Mouse (Mus musculus): ENCODE results near the gene Mybphl. TPM values are rescaled to one million over a fixed set of nuclear protein-coding genes. Genes with fewer than 3 reads are reported as not detected.

Mybphl gene
- total RNA-seq, 2 experiments from 2014 or later = 0.86 to 0.99 TPM

DNA sequence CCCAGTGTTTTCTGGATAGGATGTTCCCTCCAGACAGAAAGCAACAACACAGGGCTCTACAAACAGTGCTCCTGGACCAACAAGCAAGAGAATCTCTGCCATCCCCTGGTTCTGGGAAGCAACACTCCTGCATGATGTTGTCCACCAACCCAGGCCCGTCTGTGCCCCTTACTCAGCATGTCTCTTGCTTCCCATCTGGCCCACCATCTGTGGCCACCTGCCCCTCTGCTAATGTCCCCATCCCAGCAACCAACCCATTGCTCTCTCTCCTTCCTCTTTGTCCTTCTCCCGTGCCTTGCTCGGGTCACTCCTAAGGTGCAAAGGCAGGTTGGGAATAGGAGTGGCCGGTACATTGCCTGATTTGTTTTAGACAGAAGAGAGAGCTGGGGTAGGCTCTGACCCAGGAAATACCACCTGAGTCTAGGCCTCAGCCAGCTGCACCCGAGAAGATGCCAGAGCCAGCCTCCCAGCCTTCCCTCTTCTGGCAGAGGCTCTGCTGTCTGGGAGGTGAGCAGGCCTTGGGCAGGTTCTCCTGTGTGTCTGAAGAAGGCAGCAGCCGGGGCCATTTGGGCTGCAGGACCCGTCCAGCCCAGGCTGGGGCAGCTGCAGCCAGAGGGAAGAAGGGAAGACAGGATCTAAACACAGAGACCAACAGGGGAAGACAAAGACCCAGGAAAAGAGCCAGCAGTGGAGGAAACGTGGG lies 45.1 kb downstream of the Mybphl start:
- DNase-seq (ENCODE audit: low spot score in 2 of 2) = no peak

GRCm38 (mm10) chr3:108410359-108410714 lies 45.6 kb downstream of the Mybphl start:
- no peak for DNase-seq (ENCODE audit: low spot score in 2 of 2)

DNA sequence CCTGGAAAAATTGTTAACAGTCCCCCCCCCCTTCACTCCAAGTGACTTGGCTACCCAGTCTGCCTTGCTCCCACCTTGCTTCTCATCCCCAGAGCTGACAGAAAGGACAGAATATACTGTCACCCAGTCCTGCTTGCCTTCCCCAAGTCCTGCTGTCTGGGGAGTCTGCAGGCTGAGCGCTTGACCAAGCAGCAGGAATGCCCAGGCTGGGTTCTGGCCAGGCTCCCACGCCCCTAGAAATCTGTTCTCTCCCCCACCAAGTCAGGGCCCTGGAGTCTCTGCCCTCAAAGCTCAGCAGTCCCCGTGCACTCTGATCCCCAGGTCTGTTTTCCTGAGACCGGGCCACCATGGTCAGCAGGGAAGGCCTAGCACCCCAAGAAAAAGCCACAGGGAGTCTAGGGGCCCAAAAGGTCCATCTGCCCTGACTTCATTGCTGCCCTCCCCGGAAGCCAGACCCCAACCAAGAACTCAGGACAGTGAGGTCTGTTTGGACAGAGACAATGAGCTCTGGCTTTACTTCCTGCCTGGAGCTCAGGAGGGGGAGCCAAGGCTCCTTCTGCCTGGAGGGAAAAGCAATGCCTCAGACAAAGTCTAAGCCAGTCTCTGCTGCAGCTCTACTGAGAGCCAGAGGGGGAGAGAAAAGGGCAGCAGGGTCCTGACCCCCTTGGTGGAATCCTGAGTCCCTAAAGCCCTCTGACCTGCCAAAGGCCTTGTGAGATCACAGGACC lies 46.5 kb downstream of the Mybphl start:
- DNase-seq (ENCODE audit: low spot score in 2 of 2) = no peak

DNA sequence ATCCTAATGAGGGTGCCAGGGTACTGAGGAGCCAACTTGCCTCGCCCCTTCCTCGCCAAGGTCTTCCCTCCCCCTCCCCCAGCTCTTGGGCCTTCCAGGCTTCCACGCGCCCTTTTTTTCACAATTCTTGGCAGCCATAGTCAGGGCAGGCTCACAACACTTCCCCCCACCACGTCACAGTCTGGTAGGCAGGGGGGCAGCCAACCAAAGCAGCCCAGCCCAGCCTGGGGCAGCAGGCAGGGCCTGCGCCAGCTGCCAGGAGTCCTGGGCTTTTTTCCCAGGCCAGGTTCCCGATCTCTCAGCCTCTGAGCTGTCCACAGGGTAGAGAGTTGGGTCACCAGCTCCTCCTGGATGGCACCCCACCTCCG lies 47.0 kb downstream of the Mybphl start:
- DNase-seq (ENCODE audit: low spot score in 2 of 2) = peak in 1 of 2 experiments; percentile 62

GRCm38 (mm10) chr3:108413634-108414360 lies 49.1 kb downstream of the Mybphl start:
- DNase-seq (ENCODE audit: low spot score in 2 of 2) = no peak

DNA sequence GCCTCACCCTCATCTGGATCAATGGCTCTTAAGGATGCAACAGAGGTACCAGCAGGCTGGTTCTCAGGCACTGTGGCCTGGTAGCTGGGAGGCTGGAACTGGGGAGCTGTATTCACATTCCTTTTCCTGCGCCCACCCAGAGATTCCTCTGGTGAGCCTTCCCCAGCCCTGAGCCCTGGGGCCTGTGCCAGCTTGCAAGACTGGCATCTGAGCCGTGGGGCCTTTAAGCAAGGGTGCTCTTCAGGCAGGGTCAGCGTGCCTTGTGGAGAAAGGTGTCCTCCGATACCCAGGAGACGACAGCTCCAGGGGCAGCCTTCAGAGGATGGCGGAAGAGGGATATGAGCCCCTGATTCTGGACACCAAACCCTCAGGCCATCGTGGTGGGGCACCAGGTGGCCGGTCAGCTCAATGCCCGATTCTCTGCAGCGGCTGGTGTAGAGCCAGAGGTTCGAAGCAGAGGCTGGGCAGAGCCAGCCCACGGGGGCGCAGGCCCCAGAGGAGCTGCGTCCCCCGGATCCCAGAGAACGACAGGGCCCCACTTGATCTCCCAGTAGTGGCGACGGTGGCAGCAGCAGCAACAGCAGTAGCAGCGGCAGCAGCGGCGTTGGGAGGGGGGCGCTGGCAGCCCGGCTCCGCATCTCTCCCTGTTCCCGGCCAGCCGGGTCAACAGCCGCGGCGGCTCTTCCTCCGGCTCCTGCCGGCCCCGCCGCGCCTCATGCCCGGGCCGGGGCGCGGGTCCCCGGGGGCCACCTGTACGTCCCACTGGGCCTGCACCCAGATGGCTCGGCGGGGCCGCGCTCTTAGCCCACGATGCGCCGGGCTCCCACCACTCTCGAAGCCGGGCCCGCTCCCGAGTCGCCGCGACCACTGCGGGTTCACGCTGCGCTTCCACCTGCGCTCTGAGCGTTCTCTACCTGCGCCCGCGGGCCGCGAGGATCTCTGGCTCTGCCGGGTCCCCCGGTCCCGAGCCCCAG lies 50.4 kb downstream of the Mybphl start, which contains the start of gene Celsr2:
Celsr2 (minus strand) TSS at position 696 of the 974 bp plus-strand sequence.
- DNase-seq (ENCODE audit: low spot score in 2 of 2) = no peak

DNA sequence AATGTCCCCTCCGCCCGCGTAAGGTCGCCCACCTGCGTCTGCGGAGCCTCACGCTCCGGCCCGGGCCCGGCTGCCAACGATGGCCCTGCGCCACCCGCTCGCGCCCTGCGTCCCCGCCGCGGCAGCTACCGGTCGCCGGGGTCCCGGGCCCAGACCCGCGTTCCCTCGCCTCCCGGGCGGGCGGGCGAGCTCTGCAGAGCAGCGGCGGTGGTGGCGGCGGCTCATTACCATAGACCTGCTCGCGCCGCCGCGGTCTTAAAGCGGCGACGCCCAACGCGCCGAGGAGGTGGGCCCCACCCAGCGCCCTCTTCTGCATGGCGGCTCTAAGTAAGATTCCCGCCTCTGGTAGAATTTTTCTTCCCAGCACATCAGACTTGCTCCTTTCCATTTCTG lies 51.1 kb downstream of the Mybphl start:
- peak; percentile 74 to 89 for DNase-seq (ENCODE audit: low spot score in 2 of 2)

GRCm38 (mm10) chr3:108423006-108423405 lies 58.3 kb downstream of the Mybphl start:
- DNase-seq (ENCODE audit: low spot score in 2 of 2) = peak in 1 of 2 experiments; percentile 57

DNA sequence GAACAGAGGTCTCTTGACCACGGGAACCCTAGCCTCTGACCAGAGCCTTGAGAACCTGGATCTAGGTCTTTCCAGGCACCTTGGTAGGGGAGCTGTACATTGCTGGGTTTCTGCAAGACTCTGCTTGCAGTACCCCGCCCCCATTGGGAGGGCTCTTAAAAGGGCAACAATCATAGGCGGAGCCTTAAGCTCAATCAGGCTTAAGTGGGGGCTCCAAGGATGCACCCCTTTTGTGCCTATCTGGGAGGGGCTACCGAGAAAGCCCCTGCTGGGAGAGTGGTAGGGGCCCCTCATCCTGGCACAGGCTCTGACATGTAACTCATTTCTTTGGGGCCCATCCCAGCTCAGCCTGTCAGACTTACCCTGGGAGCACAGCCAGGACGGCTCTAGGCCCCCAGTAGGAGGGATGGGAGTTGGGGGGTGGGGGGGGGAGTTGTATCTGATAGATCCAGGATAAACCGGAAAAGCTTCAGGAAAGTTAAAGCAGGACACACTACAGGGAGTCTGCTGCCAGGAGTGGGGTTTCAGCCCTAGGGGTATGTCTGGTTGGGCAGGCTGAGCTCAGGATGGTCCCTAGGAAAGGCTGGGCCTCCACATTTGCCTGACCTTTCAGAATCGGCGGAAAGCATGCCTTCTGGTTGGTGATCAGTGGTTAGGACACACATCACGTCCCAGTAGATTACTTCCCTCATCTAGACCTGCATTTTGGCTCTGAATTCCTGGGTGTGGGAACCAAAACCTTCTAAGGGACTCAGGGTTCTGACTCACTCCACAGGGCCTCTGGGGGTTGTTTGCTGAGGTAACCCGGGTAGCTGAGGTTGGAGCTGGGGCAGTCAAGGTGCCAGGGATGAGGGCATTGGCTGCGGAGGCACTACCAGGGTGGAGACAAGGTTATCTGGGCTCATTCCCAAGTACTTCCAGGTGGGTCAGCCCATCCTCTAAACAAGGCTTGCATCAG lies 59.4 kb downstream of the Mybphl start:
- peak; percentile 48 to 71 for DNase-seq (ENCODE audit: low spot score in 2 of 2)

DNA sequence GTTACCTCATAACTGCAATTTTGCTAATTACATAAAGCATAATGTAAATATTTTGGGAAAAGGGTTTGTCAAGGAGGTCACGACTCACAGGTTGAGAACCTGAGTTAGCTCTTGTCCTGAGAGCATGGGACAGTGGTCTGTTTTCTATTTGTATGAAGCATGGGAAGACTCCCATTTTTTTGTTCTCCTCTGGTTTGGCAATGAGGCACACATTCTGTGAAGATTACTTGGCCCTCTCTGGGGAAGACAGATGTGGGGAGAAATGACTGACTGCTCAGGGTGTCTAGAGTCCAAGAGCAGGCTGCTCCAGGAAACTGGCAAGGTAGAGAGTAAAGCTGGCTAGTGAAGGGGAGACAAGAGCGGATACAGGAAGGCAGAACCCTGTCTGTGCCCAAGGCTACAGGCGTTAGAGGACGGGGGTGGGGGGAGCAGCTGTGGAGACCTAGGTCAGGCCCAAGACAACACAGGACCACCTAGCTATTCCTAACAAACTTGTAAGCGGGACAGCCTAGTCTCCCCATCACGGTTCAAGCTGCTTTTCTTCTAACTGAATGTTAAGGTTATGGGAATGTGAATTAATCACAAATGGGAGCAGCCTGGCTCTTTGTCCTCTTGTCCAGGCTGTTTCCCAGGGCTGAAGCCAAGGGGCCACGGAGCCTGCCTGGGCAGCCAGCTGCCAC lies 60.4 kb downstream of the Mybphl start:
- no peak for DNase-seq (ENCODE audit: low spot score in 2 of 2)

- no peak for DNase-seq (ENCODE audit: low spot score in 2 of 2)
Observed at GRCm38 (mm10) chr3:108425624-108426018, 60.9 kb downstream of the Mybphl start.

Other genes with a start within 250 kb of the Mybphl start
- gene Gnai3, start 218.8 kb upstream of the Mybphl start, total RNA-seq (2021) = 10 to 100 TPM; 28.2 to 28.7 TPM
- 10 to 100 TPM; 14.8 to 15.1 TPM for gene Gpr61, start 210.0 kb upstream of the Mybphl start, total RNA-seq (2021)
- 10 to 100 TPM; 71.6 to 76.8 TPM for gene Amigo1, start 178.6 kb upstream of the Mybphl start, total RNA-seq (2021)
- gene Cyb561d1, start 163.7 kb upstream of the Mybphl start, total RNA-seq (2021) = 10 to 100 TPM; 17.4 TPM
- gene Atxn7l2, start 154.0 kb upstream of the Mybphl start, total RNA-seq (2021) = 10 to 100 TPM; 23.5 to 24.8 TPM
- gene Sypl2, start 138.3 kb upstream of the Mybphl start, total RNA-seq (2021) = 1 to 10 TPM; 2.8 to 3.2 TPM
- gene Psma5, start 108.0 kb upstream of the Mybphl start, total RNA-seq (2021) = 10 to 100 TPM; 67.2 to 69.9 TPM
- 100 to 1,000 TPM; 373 to 382 TPM for gene Sort1, start 80.8 kb upstream of the Mybphl start, total RNA-seq (2021)
- gene Psrc1, start 18.9 kb downstream of the Mybphl start, total RNA-seq (2021) = 10 to 100 TPM; 23.2 to 25.0 TPM
- gene Celsr2, start 50.6 kb downstream of the Mybphl start, total RNA-seq (2021) = 100 to 1,000 TPM; 172 to 173 TPM
- 100 to 1,000 TPM; 205 to 221 TPM for gene Sars, start 80.3 kb downstream of the Mybphl start, total RNA-seq (2021)
- gene 1700013F07Rik, start 169.2 kb downstream of the Mybphl start, total RNA-seq (2021) = 1 to 10 TPM; 3.1 TPM
- 10 to 100 TPM; 25.3 to 32.2 TPM for gene 5330417C22Rik, start 171.6 kb downstream of the Mybphl start, total RNA-seq (2021)
- 10 to 100 TPM; 56.7 to 58.7 TPM for gene Tmem167b, start 197.6 kb downstream of the Mybphl start, total RNA-seq (2021)
- 10 to 100 TPM; 20.4 to 23.0 TPM for gene Taf13, start 206.8 kb downstream of the Mybphl start, total RNA-seq (2021)
- gene Wdr47, start 226.4 kb downstream of the Mybphl start, total RNA-seq (2021) = 100 to 1,000 TPM; 112 to 128 TPM